In the genomic region with DNA sequence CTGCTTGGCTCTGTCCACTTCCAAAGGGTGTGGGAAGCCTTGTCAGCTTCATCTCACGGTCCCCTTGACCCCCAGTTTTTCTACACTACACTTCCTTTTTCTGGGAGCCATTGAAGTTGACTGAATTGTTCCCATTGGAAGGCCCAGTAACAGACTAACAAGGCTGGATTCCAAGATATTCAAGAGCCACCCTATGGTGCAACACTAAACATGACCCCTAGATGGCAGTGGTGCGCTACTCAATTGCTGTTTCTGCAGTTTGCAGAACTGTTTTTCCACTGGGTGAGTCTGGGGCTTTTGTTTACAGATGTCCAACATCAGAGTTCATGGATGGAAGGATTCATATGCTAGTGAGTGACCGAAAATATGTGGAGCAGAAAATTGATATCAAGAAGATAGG, we compare ENCODE assay signal across 8 mouse cellular contexts.
A peak's percentile ranks its signal among the peaks of the same experiment; 100 is the strongest.
DNase-seq lines count a peak whose midpoint lies in the region; ATAC-seq and TF ChIP-seq lines count a peak whose summit lies in the region.
"Not testable (repeated sequence)": the region's sequence is repeated elsewhere in the genome, so short reads cannot be mapped to it uniquely, and the experiment has no call there.

No protein-coding gene starts in this region.

- H3K9me3 ChIP-seq in neural tube, embryonic 11.5 days (ENCODE audit: control insufficient read depth, low read length), result not testable (repeated sequence)

- not testable (repeated sequence) for TF ChIP-seq POLR2A in heart, adult 2 months (IDR thresholded peaks at IDR 0.05; ENCODE audit: insufficient read depth, low read depth, low read length)

- ATAC-seq in neural tube, embryonic 11.5 days (ENCODE audit: insufficient read depth, low FRiP score, low TSS enrichment), result not testable (repeated sequence)

- not testable (repeated sequence) for H3K4me1 ChIP-seq in heart, adult 2 months (ENCODE audit: control insufficient read depth, insufficient read depth, low read length); neural tube, embryonic 11.5 days (ENCODE audit: control insufficient read depth, insufficient read depth, low read length)

- TF ChIP-seq EP300 in heart, adult 2 months (IDR thresholded peaks at IDR 0.05; ENCODE audit: insufficient read depth, low read depth, low read length), result not testable (repeated sequence)

- H3K27me3 ChIP-seq in heart, adult 2 months (ENCODE audit: control insufficient read depth, insufficient read depth, low read length); neural tube, embryonic 11.5 days (ENCODE audit: control insufficient read depth, insufficient read depth, low read length): not testable (repeated sequence)

- H3K79me2 ChIP-seq in heart, adult 2 months (replicated peaks; ENCODE audit: control insufficient read depth, insufficient read depth, low read length), result not testable (repeated sequence)

- TF ChIP-seq CTCF in heart, adult 2 months (IDR thresholded peaks at IDR 0.05), result peak; percentile 66

- DNase-seq in 3T3-L1 (ENCODE audit: low read depth, low spot score) (peak; percentile 20), liver (peak; percentile 52)
- peak; percentile 36 for DNase-seq in adrenal gland, adult 2 months
- peak; percentile 78 for DNase-seq in embryo, embryonic 10 days (ENCODE audit: low spot score)
- peak; percentile 5 to 36 for DNase-seq in heart, adult 2 months
- DNase-seq in kidney, postnatal 36 days, result peak; percentile 37 to 64
- DNase-seq in neural tube, embryonic 11.5 days (ENCODE audit: low spot score), result peak; percentile 64
- DNase-seq in spleen, postnatal 4 days (ENCODE audit: low spot score in 2 of 2), result peak; percentile 27 to 69

- H3K36me3 ChIP-seq in heart, adult 2 months (ENCODE audit: control insufficient read depth, insufficient read depth, low read length); neural tube, embryonic 11.5 days (ENCODE audit: control insufficient read depth, insufficient read depth, low read length): not testable (repeated sequence)

- 25% methylated on average over 3 of the region's 3 CpGs for WGBS in heart, adult 2 months
- WGBS in neural tube, embryonic 11.5 days, result 29% methylated on average over 3 of the region's 3 CpGs

- not testable (repeated sequence) for H3K9ac ChIP-seq in heart, adult 2 months (ENCODE audit: low read depth, low read length); neural tube, embryonic 11.5 days (ENCODE audit: low read length)

- intact Hi-C loops in heart, adult 2 months (cut with DNase I), result not testable (repeated sequence)

- not testable (repeated sequence) for H3K4me3 ChIP-seq in heart, adult 2 months; neural tube, embryonic 11.5 days (ENCODE audit: low read depth, low read length)

- not testable (repeated sequence) for H3K27ac ChIP-seq in heart, adult 2 months; neural tube, embryonic 11.5 days (ENCODE audit: low read depth, low read length)

- H3K4me2 ChIP-seq in neural tube, embryonic 11.5 days (ENCODE audit: low read depth), result not testable (repeated sequence)

Comparison
In these comparisons a context has a peak if more than half of its experiments do, and no peak if none do; other contexts are left out.
1. DNase-seq: peak in every context shown above with its lines; median percentile 78 in embryo, embryonic 10 days; 64 in neural tube, embryonic 11.5 days; 52 in liver; 50 in kidney, postnatal 36 days; 48 in spleen, postnatal 4 days; 36 in adrenal gland, adult 2 months; 20 in heart, adult 2 months; 20 in 3T3-L1.